Mouse (Mus musculus) hindbrain, embryonic 10.5 days (tissue): ENCODE data around the gene Hfe2. TPM values are rescaled to one million over a fixed set of nuclear protein-coding genes. Genes with fewer than 3 reads are reported as not detected.

ENCODE experiments used
- DNase-seq: peaks from one replicate; pipeline ENCODE4 v3.0.0-alpha.2; 2017; ENCODE audit warnings: low spot score
- H3K27ac ChIP-seq: fragments of 300-500 bp; sonication (generic); 2 replicates; pipeline ENCODE4 v1.5.1; 2016; ENCODE audit warnings: mild to moderate bottlenecking, moderate library complexity
- H3K27me3 ChIP-seq: fragments of 300-500 bp; sonication (generic); 2 replicates; pipeline ENCODE4 v1.6.1; 2016; ENCODE audit warnings: mild to moderate bottlenecking; ENCODE audit not compliant: poor library complexity, insufficient read depth, severe bottlenecking
- H3K36me3 ChIP-seq: fragments of 300-500 bp; sonication (generic); 2 replicates; pipeline ENCODE4 v1.6.1; 2016; ENCODE audit warnings: mild to moderate bottlenecking, moderate library complexity
- H3K4me1 ChIP-seq: fragments of 300-500 bp; sonication (generic); replicated peaks from 2 replicates; pipeline ENCODE4 v1.6.1; 2016; ENCODE audit warnings: mild to moderate bottlenecking
- H3K4me3 ChIP-seq: fragments of 300-500 bp; sonication (generic); 2 replicates; pipeline ENCODE4 v1.5.1; 2016; ENCODE audit warnings: mild to moderate bottlenecking, moderate library complexity
- H3K9me3 ChIP-seq: fragments of 300-500 bp; sonication (generic); 2 replicates; pipeline ENCODE4 v1.6.1; 2016; ENCODE audit warnings: mild to moderate bottlenecking, moderate library complexity
- WGBS: fragments of 180-500 bp; shearing (Covaris S2); methylation state at CpG from one replicate; pipeline ENCODE4 v1.1.7; 2016; 5-methylcytosine and 5-hydroxymethylcytosine counted together
- polyA plus RNA-seq: library from polyadenylated mRNA; unstranded; fragments of >200 nt; fragmentation: Nextera tagmentation; extraction: Ambion mirVana; gene quantifications from 2 replicates; pipeline ENCODE4 v1.2.1, GENCODE M21; 2016

The Hfe2 gene
- polyA plus RNA-seq, 1 experiment from 2014 or later: 0.89 TPM

DNA sequence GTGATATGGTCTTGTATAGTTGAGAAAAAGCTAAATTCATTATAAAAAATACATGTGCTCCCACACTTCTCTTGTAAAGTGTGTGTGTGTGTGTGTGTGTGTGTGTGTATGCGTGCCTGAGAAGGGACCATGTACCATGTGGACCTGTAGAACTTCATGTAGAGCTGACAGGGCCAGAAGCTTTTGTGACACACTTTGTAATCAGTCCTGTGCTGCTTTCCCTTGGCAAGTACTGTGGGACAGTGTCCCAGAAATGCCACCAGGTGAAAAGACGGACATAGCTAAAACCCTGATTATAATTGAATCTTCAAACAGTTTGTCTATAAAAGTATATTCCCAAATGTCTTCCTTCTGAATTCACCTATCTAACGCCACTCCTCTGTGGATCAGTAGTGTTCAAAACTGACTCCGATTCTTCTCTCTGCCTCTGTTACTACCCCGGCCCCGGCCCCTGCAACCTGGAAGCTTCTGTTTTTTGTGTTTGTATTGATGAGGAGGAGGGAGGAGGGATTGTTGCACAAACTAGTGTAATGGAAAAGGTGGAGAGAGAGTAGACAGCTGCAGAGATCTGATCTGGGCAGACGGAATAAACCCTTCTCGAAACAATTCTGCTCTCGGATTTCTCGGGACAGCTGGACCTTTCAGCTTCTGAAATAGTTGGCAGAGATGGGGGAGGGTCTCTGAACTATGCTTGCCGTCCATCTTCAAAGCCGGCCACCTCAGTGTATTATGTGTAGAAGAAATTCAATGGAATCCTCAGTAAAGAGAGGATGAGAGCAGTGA lies 753 bp upstream of the Hfe2 start:
- Histone ChIP-seq H3K4me3 (no peak overlapping the region), H3K9me3 (no peaks in the 10 kb centered on the region), H3K27me3 (peaks cover 46% of the 10 kb centered on the region), H3K4me1 (peaks cover 42% of the 10 kb centered on the region), H3K27ac (no peak overlapping the region), H3K36me3 (no peaks in the 10 kb centered on the region)
- DNase-seq: no peak
- WGBS: 73% methylated on average over 12 of the region's 12 CpGs

- H3K4me3 ChIP-seq: peak overlapping the region; percentile 61
- peaks cover 36% of the 10 kb centered on the region for H3K4me1 ChIP-seq
- H3K27me3 ChIP-seq: peaks cover 57% of the 10 kb centered on the region
- no peak overlapping the region for H3K27ac ChIP-seq
- no peaks in the 10 kb centered on the region for H3K36me3 ChIP-seq
- DNase-seq: no peak
- no peaks in the 10 kb centered on the region for H3K9me3 ChIP-seq
- WGBS: 72% methylated on average over 11 of the region's 11 CpGs
Measured at GRCm38 (mm10) chr3:96526013-96526762, 1.2 kb downstream of the Hfe2 start.

DNA sequence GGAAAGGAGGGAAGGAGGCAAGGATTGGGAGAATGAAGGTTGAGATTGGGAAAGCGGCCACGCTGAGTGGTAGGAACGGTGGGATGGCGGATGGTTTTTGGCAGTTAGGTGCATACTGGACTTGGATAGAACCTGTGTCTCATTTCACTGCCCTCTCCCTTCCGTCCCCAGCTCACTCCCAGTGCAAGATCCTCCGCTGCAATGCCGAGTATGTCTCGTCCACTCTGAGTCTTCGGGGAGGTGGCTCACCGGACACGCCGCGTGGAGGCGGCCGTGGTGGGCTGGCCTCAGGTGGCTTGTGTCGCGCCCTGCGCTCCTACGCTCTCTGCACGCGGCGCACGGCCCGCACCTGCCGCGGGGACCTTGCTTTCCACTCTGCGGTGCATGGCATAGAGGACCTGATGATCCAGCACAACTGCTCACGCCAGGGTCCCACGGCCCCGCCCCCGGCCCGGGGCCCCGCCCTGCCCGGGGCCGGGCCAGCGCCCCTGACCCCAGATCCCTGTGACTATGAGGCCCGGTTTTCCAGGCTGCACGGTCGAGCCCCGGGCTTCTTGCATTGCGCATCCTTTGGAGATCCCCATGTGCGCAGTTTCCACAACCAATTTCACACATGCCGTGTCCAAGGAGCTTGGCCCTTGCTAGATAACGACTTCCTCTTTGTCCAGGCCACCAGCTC lies 2.0 kb downstream of the Hfe2 start:
- peak; percentile 57 for DNase-seq
- H3K4me1 ChIP-seq: peaks cover 36% of the 10 kb centered on the region
- H3K9me3 ChIP-seq: no peaks in the 10 kb centered on the region
- H3K36me3 ChIP-seq: no peaks in the 10 kb centered on the region
- peak overlapping the region; percentile 76 for H3K27ac ChIP-seq
- H3K4me3 ChIP-seq: peak overlapping the region; percentile 61
- 4% methylated on average over 44 of the region's 44 CpGs for WGBS
- peaks cover 57% of the 10 kb centered on the region for H3K27me3 ChIP-seq

- Histone ChIP-seq H3K9me3 (no peaks in the 10 kb centered on the region), H3K27me3 (peaks cover 57% of the 10 kb centered on the region), H3K4me3 (peak overlapping the region; percentile 61), H3K36me3 (no peaks in the 10 kb centered on the region), H3K4me1 (peaks cover 36% of the 10 kb centered on the region), H3K27ac (peak overlapping the region; percentile 64; the same call in 1 of the 2 replicates)
- no peak for DNase-seq
- WGBS: 50% methylated on average over 9 of the region's 9 CpGs
Measured at GRCm38 (mm10) chr3:96528506-96528905, 3.5 kb downstream of the Hfe2 start.

DNA sequence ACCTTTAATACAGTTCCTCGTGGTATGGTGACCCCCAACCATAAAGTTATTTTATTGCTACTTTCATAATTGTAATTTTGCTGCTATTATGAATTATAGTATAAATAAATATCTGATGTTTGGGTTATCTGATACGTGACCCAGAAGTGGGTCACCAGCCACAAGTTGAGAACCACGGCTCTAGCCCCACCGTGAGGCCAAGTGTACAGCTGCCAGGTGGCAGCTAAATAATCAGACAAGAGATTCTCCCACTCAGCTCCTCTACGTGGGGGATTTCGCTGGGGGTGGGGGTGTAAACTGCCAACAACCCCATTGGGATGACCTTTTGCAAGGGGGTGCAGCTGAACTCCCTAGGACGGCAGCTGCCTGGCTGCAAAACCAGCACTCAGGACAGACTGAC lies 7.1 kb downstream of the Hfe2 start:
- H3K27me3 ChIP-seq: peaks cover 32% of the 10 kb centered on the region
- H3K9me3 ChIP-seq: no peaks in the 10 kb centered on the region

GRCm38 (mm10) chr3:96534300-96534699 lies 9.3 kb downstream of the Hfe2 start:
- Histone ChIP-seq H3K4me1 (no peaks in the 10 kb centered on the region), H3K4me3 (no peak overlapping the region), H3K36me3 (no peaks in the 10 kb centered on the region), H3K27me3 (peaks cover 10% of the 10 kb centered on the region), H3K27ac (no peak overlapping the region), H3K9me3 (no peaks in the 10 kb centered on the region)
- DNase-seq: no peak
- WGBS: 60% methylated on average over 2 of the region's 2 CpGs

More for the DNA sequence above, 7.1 kb downstream of the Hfe2 start:
- no peak for DNase-seq
- no peak overlapping the region for H3K4me3 ChIP-seq
- H3K27ac ChIP-seq: no peak overlapping the region
- H3K36me3 ChIP-seq: no peaks in the 10 kb centered on the region
- peaks cover 15% of the 10 kb centered on the region for H3K4me1 ChIP-seq
- 68% methylated on average over 7 of the region's 7 CpGs for WGBS

DNA sequence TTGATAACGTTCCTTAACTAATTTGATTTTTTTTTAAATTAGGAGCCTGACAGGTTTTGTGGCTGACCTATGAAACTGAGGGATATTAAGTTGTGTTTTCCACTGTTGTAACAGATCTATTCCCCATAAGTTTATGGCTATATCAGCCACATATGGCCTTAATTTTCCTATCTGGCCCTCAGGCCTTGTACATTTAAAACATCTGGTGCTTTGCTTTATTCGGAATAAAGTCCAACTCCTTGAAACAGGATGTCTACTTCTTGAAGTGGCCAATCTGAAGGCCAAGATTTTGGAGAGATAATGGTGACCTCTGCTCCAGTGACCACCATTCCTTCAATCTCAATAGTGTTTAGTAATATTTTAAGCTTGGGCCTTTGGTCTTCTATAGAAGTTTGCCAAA lies 14.3 kb downstream of the Hfe2 start:
- WGBS: 72% methylated on average over 2 of the region's 2 CpGs
- no peak for DNase-seq

GRCm38 (mm10) chr3:96540740-96541139 lies 15.8 kb downstream of the Hfe2 start:
- H3K4me1 ChIP-seq: 0 out of 2 replicates have a peak, but pooled peaks cover 4% of the 10 kb centered on the region
- peaks cover 9% of the 10 kb centered on the region; the same call in 1 of the 2 replicates for H3K27me3 ChIP-seq
- no peaks in the 10 kb centered on the region for H3K36me3 ChIP-seq
- 56% methylated on average over 6 of the region's 6 CpGs for WGBS
- no peak overlapping the region for H3K27ac ChIP-seq
- DNase-seq: no peak
- H3K9me3 ChIP-seq: no peaks in the 10 kb centered on the region
- no peak overlapping the region for H3K4me3 ChIP-seq

More for the DNA sequence above, 14.3 kb downstream of the Hfe2 start:
- Histone ChIP-seq H3K36me3 (no peaks in the 10 kb centered on the region), H3K4me3 (no peak overlapping the region), H3K27me3 (peaks cover 9% of the 10 kb centered on the region; the same call in 1 of the 2 replicates), H3K9me3 (no peaks in the 10 kb centered on the region), H3K27ac (no peak overlapping the region), H3K4me1 (0 out of 2 replicates have a peak, but pooled peaks cover 4% of the 10 kb centered on the region)

GRCm38 (mm10) chr3:96541328-96542078 lies 16.5 kb downstream of the Hfe2 start:
- Histone ChIP-seq H3K4me3 (no peak overlapping the region), H3K9me3 (no peaks in the 10 kb centered on the region), H3K27ac (peak overlapping the region; percentile 9; the same call in 1 of the 2 replicates), H3K4me1 (0 out of 2 replicates have a peak, but pooled peaks cover 4% of the 10 kb centered on the region), H3K27me3 (peaks cover 14% of the 10 kb centered on the region; the same call in 1 of the 2 replicates), H3K36me3 (no peaks in the 10 kb centered on the region)
- WGBS: 20% methylated on average over 14 of the region's 14 CpGs
- no peak for DNase-seq

DNA sequence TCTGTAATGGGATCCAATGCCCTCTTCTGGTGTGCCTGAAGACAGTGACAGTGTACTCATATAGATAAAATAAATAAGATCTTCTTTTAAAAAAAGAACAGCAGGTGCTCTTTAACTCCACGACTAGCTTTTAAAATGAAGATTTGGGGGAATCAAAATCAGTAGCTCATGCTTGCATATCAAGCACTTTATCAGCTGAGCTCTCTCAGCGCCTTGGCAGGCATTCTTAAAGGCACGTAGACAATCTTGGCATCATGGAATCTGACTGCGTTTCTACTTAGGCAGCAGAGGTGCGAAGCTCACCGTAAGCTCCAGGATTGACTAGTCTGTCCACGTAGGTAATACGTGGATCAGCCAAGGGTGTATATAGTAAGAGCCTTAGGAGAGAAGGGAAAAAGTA lies 17.6 kb downstream of the Hfe2 start:
- peaks cover 19% of the 10 kb centered on the region; the same call in 1 of the 2 replicates for H3K27me3 ChIP-seq
- peaks cover 4% of the 10 kb centered on the region; the same call in 1 of the 2 replicates for H3K4me1 ChIP-seq
- H3K4me3 ChIP-seq: no peak overlapping the region
- no peak for DNase-seq
- H3K27ac ChIP-seq: no peak overlapping the region
- 80% methylated on average over 8 of the region's 8 CpGs for WGBS
- H3K36me3 ChIP-seq: no peaks in the 10 kb centered on the region
- no peaks in the 10 kb centered on the region for H3K9me3 ChIP-seq

- H3K27ac ChIP-seq: no peak overlapping the region
- 88% methylated on average over 11 of the region's 11 CpGs for WGBS
- DNase-seq: no peak
- peaks cover 4% of the 10 kb centered on the region; the same call in 1 of the 2 replicates for H3K4me1 ChIP-seq
- no peak overlapping the region for H3K4me3 ChIP-seq
- H3K9me3 ChIP-seq: no peaks in the 10 kb centered on the region
- H3K36me3 ChIP-seq: no peaks in the 10 kb centered on the region
- peaks cover 24% of the 10 kb centered on the region for H3K27me3 ChIP-seq
Measured at GRCm38 (mm10) chr3:96543345-96543744, 18.4 kb downstream of the Hfe2 start.

DNA sequence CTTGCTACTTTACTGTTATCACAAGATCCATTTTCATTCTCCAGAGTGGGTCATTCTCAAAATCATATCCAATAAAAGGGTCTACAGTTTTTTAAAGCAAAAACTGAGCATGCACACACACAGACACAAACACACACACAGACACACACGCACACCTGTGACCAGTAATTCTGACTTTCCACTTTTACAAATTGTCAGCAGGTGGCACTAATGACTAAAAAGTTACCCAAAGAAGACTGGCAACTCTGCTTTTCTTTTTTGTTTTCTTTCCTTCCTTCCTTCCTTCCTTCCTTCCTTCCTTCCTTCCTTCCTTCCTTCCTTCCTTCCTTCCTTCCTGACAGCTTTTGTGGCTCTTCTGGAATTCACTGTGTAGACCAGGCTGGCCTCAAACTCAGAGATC lies 20.6 kb downstream of the Hfe2 start:
- no peaks in the 10 kb centered on the region for H3K9me3 ChIP-seq
- no peak overlapping the region for H3K4me3 ChIP-seq
- WGBS: 48% methylated on average over 1 of the region's 1 CpGs
- peaks cover 4% of the 10 kb centered on the region; the same call in 1 of the 2 replicates for H3K4me1 ChIP-seq
- H3K36me3 ChIP-seq: no peaks in the 10 kb centered on the region
- peaks cover 24% of the 10 kb centered on the region for H3K27me3 ChIP-seq
- H3K27ac ChIP-seq: no peak overlapping the region
- DNase-seq: no peak
